Mouse (Mus musculus) cerebellum, postnatal 36 days (tissue): Measurements from ENCODE around the gene Tdrd3.

ENCODE experiments used
- DNase-seq, 2 experiments: peaks; one replicate each; pipeline ENCODE4 v3.0.0; 2021 to 2022; ENCODE audit warnings: mixed read lengths in 2 of 2

Gene Tdrd3

GRCm38 (mm10) chr14:87567626-87568446 lies 151.4 kb downstream of the Tdrd3 start:
- peak; percentile 34 to 39 for DNase-seq

DNA sequence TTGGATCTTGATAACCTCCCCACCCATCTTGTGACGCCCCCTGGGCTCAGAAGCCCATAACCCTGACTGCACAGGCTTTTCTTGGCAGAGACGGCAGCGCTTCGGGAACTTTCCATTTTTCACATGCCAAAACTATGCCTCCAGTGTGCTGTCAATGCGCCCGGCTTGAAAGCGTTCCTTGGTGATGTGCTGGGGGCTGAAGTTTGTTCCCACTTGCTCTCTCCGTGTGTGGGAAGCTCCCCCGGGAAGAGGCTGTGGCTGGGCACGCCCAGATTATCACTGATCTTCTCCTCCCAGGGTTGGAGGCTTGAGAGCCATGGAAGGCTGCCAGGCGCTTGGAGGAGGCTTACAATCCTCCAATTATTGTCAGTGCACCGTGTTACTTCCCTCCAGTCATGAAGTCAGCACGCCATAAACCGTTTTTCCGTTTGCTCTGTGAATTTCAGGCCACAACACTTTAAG lies 152.0 kb downstream of the Tdrd3 start:
- DNase-seq, result peak; percentile 46

DNA sequence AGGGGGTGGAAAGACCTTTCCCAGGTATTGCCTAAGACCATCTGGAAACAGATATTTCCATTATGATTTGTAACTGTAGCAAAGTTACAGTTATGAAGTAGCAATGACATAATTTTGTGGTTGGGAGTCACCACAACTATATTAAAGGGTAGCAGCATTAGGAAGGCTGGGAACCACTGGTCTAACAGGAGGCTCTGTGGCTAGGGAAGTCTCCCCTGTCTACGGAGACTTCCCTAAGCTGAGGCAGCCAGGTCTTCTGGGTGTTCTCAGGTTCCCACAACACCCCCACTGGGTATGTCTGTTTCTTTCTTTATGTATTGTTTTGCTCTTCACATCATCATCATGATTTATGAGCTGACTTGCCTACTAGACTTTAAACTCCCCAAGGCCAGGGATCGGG lies 153.0 kb downstream of the Tdrd3 start:
- DNase-seq, result no peak

DNA sequence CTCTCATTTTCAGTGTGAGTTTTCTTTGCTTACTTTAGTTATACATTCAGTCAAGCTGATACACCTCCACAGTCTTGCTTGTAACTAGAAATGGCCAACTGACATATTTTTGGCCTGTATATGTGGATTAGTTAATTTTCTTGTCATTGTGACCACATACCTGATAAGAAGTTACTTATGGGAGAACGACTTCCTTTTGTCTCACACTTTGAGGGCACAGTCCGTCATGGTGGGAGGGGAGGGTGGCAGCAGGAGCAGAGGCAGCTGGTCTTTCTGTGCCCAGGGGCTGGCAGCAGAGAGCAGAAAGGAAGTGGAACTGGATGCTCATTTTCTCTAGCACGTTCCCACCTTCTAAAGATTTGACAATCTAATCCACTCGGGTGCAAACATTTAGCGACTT lies 156.0 kb downstream of the Tdrd3 start:
- no peak for DNase-seq

DNA sequence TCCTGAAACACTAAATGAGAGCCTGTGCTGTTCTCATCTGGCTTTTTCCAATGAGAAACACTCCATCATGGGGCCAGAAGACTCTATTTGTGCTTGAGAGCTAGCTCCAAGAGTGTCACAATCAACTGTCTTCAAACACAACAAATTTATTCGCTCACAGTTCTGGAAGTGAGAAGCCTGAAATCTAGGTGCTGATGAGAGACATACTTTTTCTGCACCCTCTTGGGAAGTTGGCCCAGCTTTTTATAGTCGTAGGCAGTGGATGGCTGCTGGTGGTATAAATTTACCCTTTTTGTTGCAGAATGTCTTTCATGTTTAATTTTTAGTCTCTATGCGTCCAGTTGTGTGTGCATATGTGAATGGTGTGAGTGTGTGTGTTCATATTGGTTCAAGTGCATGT lies 166.2 kb downstream of the Tdrd3 start:
- no peak for DNase-seq
